Mouse (Mus musculus) spleen, embryonic (tissue): ENCODE data around the gene E030025P04Rik.

Source experiments
- CTCF ChIA-PET: fragments of 350-600 bp; sonication (Branson Sonifier 250); formaldehyde crosslinking; loops from one replicate; lab custom pipeline; 2022; lab: Charles Lee

Gene E030025P04Rik

DNA sequence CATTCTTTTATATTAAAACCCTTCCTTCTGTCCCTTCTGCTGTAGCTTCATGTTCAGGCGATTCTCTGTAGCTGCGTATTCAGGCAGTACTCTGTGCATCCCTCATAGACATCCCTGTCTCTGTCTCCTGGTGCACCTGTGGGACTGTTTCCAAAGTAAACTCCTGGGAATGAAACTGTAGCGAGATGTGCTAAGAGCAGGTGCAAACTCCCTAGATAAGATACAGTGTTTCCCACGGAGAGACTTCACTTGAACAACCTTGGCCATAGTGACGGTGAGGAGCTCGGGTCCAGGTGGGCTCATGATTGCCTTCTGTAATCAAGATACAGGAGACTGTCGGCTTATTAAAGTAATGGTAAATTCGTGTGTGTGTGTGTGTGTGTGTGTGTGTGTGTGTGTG, 41.5 kb downstream of the E030025P04Rik start:
- CTCF ChIA-PET: no interaction called here

GRCm38 (mm10) chr11:109100266-109100665, 43.9 kb downstream of the E030025P04Rik start:
- CTCF ChIA-PET: no interaction called here

- CTCF ChIA-PET: no interaction called here
Observed at GRCm38 (mm10) chr11:109091821-109092220, 52.3 kb downstream of the E030025P04Rik start.
